Mouse (Mus musculus) kidney, postnatal 14 days (tissue): ENCODE measurements around the gene Gm10491.
"Not testable (repeated sequence)": the region's sequence is repeated elsewhere in the genome, so short reads cannot be mapped to it uniquely, and the experiment has no call there.

Experiments
- DNase-seq: peaks from one replicate; pipeline ENCODE4 v3.0.0; 2022; ENCODE audit warnings: mixed read lengths

The Gm10491 gene

GRCm38 (mm10) chrX:7907735-7908134, at the start of gene Gm10491:
Gene Gm10491, minus strand, starts transcription at chrX:7907835.
- DNase-seq = no peak

GRCm38 (mm10) chrX:7950091-7950490, 42.5 kb upstream of the Gm10491 start:
- no peak for DNase-seq

GRCm38 (mm10) chrX:7947900-7948492, 40.4 kb upstream of the Gm10491 start:
- DNase-seq = peak; percentile 95

GRCm38 (mm10) chrX:7947108-7947899, 39.7 kb upstream of the Gm10491 start, which contains the start of gene Hdac6:
Gene Hdac6, minus strand, starts transcription at chrX:7947889.
- peak; percentile 17 for DNase-seq

- DNase-seq = peak; percentile 11
Observed at GRCm38 (mm10) chrX:7945618-7946017, 38.0 kb upstream of the Gm10491 start.

- no peak for DNase-seq
Observed at GRCm38 (mm10) chrX:7937667-7938066, 30.0 kb upstream of the Gm10491 start.

- no peak for DNase-seq
Observed at GRCm38 (mm10) chrX:7936874-7937273, 29.2 kb upstream of the Gm10491 start.

- DNase-seq = no peak
Observed at GRCm38 (mm10) chrX:7928270-7928790, 20.7 kb upstream of the Gm10491 start, which contains the start of gene Eras. Gene Eras, minus strand, starts transcription at chrX:7928607.

GRCm38 (mm10) chrX:7927116-7927515, 19.5 kb upstream of the Gm10491 start:
- DNase-seq = no peak

GRCm38 (mm10) chrX:7926266-7926665, 18.6 kb upstream of the Gm10491 start:
- no peak for DNase-seq

- DNase-seq = no peak
Observed at GRCm38 (mm10) chrX:7922032-7922431, 14.4 kb upstream of the Gm10491 start.

- no peak for DNase-seq
Observed at GRCm38 (mm10) chrX:7919601-7920383, 12.2 kb upstream of the Gm10491 start, which contains the start of gene Pcsk1n. Gene Pcsk1n, plus strand, starts transcription at chrX:7919822.

- not testable (repeated sequence) for DNase-seq
Observed at GRCm38 (mm10) chrX:7917960-7918359, 10.3 kb upstream of the Gm10491 start.

- peak; percentile 23 for DNase-seq
Observed at GRCm38 (mm10) chrX:7915669-7916068, 8.0 kb upstream of the Gm10491 start.

GRCm38 (mm10) chrX:7910473-7910872, 2.8 kb upstream of the Gm10491 start:
- no peak for DNase-seq

- DNase-seq = not testable (repeated sequence)
Observed at GRCm38 (mm10) chrX:7909242-7909641, 1.6 kb upstream of the Gm10491 start, which contains the start of gene Gm10490. Gene Gm10490, plus strand, starts transcription at chrX:7909542.

- DNase-seq = no peak
Observed at GRCm38 (mm10) chrX:7904441-7904840, 3.2 kb downstream of the Gm10491 start.

- DNase-seq = peak; percentile 93
Observed at GRCm38 (mm10) chrX:7898880-7899874, 8.5 kb downstream of the Gm10491 start, which contains the start of the genes Pqbp1 and Timm17b. Gene Pqbp1, minus strand, starts transcription at chrX:7899269. Gene Timm17b, plus strand, starts transcription at chrX:7899357.

GRCm38 (mm10) chrX:7898211-7898610, 9.4 kb downstream of the Gm10491 start:
- DNase-seq = no peak

GRCm38 (mm10) chrX:7883841-7884567, 23.6 kb downstream of the Gm10491 start, which contains the start of gene Slc35a2:
Gene Slc35a2, plus strand, starts transcription at chrX:7884028.
- peak; percentile 90 for DNase-seq

- DNase-seq = peak; percentile 70
Observed at GRCm38 (mm10) chrX:7879819-7880218, 27.8 kb downstream of the Gm10491 start.
